Mouse (Mus musculus) NIH3T3 (cell line): ENCODE data around the gene Rasgrp1.

Experiments
- DNase-seq: peaks from one replicate; pipeline ENCODE4 v3.0.0-alpha.2; 2012; ENCODE audit warnings: low read depth

Rasgrp1 gene

DNA sequence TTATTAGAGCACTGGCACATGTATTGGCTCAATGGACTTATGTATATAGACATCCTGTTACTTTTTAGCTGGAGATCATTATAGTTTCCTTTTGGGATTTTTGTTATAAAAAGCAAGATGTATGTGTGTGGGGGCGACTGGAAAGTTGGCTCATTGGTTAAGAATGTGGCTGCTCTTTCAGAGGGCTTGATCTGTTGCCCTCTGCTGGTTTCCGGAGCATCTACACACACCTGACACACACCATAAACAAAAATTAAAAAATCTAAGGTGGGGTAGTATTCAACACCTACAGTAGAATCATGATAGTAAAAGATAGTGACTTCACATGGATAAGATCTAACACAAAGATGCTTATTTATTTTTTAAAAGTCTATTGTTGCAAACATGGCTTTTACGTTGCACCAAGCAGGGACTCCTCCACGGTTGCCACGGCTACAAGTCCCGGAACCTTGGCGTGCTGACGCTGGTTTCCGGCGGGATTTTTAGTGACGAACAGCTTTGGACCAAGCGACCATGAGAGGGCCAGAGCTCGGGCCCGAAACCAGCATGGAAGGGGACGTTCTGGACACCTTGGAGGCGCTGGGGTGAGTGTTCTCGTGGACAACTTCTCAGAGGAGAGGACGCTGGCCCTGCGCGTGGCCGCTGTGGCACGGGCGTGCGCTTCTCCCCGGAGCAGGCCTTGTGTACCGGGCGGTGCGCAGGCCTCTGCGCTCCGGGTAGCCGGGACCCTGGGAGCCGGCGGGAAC, 93.4 kb downstream of the Rasgrp1 start, which contains the start of gene Fam98b:
Gene Fam98b, plus strand, starts transcription at position 485 of the 746 bp plus-strand sequence.
- DNase-seq = peak; percentile 97

DNA sequence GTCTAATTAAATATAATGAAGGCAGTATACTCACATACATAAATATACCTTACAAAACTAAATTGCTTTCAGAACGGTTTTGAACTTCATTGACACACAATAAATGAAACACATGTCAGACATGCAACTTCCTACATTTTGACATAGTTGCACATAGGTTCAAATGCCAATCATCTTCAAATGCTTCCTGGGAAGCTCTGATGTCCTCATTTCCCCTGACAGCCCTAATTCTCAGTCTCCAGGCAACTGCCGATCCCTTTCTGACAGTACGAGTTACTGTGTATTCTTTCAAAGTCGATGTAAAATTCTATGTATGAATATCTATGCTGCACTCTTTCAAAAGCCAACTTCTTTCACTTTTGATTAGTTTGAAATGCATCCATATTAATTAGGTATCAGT, 100.8 kb downstream of the Rasgrp1 start:
- DNase-seq = no peak

DNA sequence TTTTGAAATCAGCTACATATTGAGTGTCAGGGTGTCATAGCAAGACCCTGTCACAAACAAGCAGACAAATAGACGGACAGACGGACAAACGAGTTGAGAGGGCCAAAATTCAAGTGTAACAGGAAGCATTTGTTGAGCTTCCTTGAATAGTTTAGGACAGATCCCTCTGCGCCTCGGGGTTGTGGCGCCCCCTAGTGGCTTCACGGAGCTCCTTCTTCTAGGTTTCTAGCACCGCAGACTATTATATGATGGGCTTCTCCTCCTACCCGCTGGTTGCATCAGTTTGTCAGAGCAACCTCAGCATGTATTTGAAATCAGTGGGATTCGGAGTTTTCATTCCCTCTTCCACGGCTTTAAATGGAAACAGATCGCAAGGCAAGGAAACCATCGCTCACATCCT, 111.5 kb downstream of the Rasgrp1 start:
- DNase-seq = peak; percentile 94

DNA sequence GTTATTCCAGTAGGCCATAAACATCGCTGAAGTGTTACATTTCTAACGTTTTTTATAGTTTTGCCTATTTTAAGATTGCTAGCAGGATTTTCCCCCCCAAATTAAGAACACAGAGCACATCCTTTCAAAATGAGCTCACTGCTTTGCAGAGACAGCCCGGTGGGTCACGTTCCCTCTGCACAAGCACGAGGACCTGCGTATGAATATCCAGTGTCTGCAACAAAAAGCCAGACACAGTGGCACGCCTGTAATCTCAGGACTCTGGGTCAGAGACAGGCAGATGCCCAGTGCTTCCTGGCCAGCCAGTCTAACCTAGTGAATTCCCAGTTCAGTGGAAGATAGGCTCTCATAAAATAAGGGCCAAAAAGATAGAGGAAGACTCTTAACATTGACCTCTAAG, 112.5 kb downstream of the Rasgrp1 start:
- no peak for DNase-seq
